Mouse (Mus musculus) CH12F3 (cell line): ENCODE results near the gene Kif6.

Source experiments
- in situ Hi-C: fragments of 300-500 bp; cut with MboI; formaldehyde crosslinking; loops from 2 replicates; pipeline ENCODE4 v1.14.3; 2020; ENCODE audit warnings: low sequenced_read_pairs

Gene Kif6

DNA sequence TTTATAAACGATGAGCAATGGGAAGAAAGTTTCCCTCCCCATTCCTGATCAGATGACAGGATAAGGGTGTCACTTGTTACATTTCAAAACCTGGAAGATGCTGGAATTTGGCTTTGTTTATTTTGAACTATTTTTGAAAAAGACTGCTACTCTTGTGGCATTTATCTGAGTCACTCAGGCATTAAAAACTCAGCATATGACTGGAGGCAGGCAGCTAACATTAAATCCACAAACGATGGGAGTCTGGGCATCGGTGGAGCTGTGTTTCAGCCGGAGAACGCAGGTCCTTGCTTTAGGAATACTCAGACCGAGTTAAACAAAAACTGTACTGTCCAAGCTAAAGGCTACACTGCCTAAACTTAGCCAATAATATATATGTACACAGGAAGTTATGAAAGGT, 46.7 kb downstream of the Kif6 start:
- in situ Hi-C loops = no loop called here

DNA sequence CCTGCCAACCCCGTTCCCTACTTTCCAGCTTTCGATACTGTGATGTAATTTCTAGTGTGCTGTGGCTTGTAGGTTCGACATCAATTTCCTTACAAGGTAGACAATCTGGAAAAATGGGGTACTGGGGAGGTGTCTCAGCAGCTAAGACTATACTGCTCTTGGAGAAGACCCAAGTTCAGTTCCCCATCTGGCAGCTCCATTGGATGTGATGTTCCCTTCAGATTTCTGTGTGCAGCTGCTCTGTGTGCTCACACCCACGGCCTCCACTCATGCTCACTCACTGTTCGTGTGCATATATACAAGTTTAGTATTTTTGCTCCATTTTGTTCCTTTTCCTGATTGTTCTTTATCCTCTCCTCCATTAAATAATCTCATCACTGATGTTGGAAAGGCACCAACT, 51.8 kb downstream of the Kif6 start:
- in situ Hi-C loops = no loop called here

DNA sequence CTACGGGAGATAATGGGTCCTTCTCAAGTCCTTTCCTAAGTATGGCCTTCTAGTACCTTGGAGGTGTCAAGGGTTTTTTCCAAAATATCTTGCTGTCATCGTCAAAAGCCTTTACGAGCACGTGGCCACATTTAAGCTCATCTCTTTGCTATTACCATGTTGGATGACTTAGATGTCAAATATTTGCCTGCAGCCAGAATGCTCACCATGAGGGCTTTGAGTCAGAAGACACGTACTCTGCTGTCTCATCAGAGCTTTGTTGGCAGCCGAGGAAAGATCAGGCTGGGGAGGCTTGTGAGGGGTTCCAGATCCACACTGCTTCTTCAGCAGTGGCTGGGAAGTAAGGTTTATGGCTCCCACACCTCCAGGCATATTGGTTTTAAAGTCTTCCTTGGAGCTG, 53.4 kb downstream of the Kif6 start:
- in situ Hi-C loops = no loop called here

DNA sequence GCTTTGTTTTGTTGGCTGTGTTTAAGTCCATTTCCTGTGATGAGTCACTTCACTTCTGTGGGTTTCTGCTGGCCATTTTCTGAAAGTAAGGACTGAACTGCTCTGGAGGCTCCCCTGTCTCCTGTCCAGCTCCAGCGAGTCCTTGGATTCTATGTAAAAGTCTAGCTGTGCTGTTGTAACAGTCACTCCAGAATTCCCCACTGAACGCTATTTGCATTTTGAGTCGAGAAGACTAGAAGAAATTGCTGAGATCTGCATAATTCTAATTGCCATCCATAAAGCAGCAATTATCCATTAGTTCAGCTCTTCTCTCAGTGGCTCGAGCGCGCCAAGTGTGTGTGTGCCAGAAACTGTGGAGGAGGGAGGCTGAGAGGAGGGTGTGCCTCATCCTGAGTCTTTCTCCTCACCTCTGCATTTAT, 57.0 kb downstream of the Kif6 start:
- in situ Hi-C loops = no loop called here

DNA sequence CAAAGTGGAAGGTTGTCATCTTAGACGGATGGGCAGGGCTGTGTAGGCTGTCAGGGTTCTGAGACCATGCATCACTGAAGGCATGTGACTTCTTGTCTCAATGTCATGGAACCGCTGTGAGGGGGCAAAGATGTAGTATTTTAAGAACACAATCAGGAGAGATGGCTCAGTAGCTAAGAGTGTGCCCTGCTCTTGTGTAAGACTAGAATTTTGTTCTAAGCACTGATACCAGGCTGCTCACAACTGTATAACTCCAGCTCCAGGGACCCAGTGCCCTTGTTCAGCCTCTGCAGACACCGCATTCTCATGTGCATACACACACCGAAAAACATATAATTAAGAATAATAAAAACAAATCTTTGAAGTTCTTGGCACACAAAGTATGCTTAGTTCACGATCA, 57.5 kb downstream of the Kif6 start:
- in situ Hi-C loops = no loop called here

DNA sequence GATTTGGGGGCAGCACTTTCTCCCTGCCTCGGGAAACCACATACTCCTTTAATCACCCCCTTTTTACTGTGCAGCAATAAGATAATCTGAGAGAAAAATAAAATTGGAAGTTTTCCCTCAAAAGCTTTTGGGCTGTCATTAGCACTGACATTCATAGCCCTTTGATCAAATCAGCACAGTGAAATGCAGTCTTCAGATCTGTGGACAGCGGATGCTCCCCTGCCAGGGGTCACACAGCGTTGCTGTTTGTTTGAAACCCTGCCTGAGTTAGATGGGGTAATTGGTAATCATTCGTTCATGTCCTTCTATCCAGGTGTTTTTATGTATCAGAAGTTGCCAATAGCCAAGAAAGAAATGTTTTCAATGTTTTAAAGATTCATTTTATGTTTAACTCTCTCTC, 60.7 kb downstream of the Kif6 start:
- in situ Hi-C loops = no loop called here

DNA sequence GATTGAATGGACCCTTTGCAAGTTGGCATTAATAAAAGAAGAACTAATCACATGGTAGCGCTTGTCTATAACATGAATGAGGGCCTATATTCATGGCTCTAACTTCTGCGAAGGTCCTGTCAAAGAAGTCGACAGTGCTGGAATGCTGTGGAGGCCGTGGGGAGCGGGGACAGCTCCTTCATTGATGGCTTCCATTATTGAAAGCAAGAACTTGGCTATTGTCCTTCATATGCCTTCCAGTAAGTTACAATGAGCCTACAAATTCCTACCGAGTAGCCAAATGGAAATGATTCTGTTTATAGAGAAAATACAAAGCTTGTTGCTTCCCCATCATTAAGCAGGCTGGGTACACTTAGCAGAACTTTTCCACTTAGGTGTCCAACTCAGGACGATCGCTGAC, 66.5 kb downstream of the Kif6 start:
- in situ Hi-C loops = no loop called here

DNA sequence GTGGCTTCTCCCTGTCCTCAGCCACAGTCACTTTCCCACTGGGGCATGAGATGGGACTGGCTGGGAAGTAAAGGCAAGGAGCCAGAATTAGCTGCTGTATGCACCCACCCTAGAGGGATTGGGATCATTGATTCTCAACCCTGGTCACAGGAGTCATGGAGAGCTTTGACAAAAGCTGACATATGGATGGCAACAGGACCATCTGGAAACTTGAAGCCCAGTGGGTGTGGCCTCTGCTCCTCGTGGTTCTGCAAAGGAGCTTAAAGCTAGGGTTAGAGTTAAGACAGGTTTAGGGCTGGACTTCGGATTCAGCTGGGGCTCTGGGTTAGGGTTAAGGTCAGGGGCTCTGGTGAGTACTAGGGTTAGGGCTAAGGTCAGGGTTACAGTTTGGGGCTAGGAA, 69.2 kb downstream of the Kif6 start:
- in situ Hi-C loops = no loop called here

DNA sequence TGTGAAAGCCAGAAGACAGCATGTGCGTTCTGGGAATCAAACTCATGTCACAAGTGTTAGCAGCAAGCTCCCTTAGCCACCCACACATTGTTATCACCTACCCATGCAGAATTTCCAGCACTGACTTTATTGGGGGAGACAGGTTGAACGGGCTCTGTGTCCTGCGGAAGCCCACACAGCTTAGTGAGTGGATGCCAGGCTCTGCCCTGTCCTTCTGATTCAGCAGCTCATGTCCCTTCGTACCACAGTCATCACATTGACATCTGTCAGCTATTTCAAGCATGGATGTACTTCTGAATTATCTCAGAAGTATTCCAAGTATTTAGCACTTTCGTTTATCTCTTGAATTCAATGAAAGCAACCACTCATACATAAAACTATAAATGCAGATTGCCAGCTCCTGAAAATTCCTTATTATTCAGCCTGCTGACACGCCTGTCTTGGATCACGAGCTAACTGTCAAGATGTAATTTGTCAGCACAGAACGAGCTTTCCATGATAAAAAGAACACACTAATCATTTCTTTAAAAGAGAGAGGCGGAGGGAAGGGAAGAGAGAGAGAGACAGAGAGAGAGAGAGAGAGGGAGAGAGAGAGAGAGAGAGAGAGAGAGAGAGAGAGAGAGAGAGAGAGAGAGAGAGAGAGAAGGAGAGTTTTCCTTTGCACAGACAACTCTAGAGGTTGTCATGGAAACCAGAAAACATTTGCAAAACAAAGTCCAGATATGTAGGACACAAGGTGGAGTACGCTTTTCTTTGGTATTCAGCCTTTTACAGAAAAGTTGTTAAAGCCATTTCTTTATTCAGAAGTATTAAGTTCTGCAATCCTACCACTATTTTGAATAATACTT, 75.9 kb downstream of the Kif6 start:
- in situ Hi-C loops = no loop called here

DNA sequence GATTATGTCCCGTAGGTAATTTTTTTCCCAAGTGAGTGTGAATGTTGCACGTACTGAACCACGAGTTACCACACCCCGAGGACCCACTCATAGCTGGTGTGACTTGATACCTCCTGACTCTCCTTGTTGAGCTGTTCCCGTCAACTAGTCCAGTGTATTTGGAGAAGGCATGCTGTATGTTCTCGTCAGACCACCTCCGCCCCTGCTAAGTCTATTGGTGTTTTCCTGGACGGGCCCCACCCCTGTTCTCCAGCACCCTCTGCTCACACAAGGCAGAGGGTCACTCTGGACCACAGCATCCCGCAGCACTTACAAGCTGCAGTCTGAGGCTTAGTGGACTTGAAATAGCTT, 76.5 kb downstream of the Kif6 start:
- in situ Hi-C loops = no loop called here

DNA sequence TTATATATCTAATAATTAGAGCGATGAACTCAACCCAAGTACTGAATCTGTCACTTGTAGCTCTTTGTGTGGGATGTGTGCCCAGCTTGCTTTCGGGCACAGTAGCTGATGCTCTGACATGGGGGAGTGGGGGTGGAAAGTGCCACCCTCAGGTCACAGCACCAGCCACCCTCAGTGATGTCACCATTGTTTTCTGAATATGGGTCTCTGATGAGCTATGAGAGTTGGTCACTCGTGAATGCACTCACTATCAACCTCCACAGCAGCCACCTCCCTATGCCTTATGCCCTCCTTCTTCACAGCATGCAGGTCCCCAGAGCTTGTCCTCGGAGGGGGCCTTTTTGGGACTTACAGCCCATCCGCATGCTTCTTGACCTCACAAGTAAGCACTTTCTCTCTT, 78.3 kb downstream of the Kif6 start:
- in situ Hi-C loops = no loop called here

DNA sequence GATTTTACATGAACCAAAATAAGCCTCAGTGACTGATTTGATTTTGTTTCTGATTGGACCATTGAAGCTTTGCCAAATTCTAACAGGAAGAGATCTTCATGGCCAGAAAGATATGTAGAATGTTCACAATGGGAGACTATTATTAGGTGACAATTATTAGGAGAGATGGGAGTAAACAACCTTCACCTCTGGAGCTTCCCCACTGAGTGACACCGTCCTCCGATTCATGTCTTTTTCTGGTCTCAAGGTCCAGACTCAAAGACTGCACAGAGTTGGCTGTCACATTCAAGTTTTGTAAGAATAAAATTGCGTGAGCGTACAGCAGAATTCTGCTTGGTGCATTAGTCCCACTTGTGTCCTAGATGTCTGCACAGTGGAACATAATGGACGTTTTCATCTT, 82.3 kb downstream of the Kif6 start:
- in situ Hi-C loops = no loop called here

DNA sequence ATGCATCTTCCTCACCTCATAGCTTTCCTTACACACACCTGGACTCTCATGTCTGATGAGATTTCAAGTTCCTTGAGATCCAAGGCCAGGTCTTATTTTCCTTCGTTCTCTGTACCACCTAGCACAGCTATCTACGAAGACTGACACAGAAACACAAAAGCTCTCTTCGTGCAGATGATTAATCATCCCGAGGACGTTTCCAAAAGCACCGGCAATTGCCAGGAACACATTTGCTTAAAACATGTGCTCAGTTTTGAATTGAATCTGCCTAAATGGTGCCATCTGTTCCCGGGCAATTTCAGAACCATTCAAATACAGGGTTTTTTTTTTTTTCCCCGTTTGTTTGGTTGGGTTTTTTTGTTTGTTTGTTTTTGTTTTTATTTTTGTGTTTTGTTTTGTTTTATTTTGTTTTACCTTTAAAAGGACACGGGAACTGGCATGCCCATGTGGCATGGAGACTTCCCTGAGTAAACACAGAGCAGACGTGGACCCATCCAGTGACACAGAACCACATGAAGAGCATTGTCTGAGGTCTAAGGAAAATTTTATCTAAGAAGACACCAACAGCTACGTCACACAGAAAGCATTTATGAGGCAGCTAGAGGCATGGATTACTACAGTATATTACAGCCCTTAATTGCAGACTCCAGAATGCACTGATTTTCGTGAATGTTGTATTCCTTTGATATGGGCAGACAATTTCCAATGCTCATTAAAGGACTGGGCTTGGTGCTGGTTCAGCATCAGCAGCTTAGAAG, 88.7 kb downstream of the Kif6 start:
- in situ Hi-C loops = no loop called here

DNA sequence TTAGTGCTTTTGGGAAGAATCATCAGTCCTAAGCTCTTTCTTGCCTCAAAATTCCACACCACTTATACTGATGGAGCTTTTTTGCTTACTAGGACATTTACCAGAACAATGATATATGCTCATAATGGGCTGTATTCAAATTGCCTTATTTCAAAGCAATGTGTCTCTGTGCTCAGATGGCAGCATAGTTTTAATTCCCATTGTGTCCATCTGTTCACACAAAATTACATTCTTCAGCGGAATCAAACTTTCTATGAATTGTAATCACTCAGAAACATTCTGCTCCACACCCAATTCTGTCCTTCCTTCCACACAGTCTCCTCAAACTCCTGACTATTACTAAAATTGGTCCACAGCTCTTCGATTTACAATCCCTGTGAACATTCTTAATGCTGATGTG, 94.3 kb downstream of the Kif6 start:
- in situ Hi-C loops = no loop called here

DNA sequence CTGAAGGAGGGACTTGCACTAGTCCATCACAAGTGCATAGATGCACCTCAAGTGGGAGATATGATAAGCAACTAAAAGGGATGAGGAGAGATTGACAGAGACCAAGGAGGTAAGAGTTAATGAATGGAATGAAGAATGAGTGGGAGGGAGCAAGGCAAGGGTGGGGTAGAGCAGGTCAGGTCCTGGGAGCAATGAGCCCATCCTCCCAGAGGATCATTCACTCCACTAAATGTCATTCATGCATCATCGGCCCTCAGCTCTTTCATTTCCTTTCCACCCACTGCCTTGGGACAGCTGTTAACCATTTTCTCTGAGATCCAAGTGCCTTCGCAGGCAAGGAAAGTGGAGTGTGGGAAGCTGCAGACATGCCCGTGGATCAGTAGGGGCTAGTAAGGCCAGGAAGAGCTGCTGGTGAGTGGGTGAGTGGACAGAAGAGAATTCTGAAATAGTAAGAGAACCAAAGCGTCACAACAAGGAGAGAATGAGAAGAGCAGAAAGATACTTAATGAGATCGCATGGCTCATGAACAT, 95.2 kb downstream of the Kif6 start:
- in situ Hi-C loops = no loop called here

DNA sequence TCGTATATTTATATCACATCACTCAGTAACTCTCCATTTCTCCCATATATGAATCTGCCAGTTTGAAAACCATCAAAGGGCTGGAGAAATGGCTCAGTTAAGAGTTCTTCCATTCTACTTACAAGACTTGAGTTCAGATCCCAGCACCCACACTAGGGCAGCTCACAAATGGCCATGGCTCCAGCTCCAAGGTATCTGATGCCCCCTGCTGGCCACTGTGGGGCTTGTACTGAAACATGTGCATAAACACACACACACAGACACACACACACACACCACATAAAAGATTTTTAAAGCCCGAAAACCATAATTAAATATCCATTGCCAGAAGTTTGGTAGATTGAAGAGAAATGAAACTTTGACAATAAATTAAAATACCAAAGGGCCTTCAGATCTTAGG, 111.3 kb downstream of the Kif6 start:
- in situ Hi-C loops = no loop called here

DNA sequence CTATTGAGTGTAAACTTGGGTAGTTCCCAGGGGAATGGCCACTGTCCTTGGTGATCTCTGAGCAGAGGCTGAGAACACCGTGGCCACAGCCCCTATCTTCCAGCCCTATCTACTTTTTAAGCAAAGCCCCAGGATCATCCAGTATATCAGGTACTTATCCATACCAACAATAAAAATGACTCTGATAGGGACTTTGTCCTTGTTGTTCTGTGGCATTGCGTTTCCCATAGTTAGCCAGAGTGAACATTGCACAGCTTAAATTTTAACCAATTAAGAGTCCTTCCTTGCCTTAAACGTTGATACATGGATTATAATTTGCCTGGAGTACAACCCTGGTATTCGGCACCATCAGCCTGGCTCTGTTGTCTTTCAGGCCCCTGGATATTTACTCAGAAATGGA, 112.0 kb downstream of the Kif6 start:
- in situ Hi-C loops = no loop called here

DNA sequence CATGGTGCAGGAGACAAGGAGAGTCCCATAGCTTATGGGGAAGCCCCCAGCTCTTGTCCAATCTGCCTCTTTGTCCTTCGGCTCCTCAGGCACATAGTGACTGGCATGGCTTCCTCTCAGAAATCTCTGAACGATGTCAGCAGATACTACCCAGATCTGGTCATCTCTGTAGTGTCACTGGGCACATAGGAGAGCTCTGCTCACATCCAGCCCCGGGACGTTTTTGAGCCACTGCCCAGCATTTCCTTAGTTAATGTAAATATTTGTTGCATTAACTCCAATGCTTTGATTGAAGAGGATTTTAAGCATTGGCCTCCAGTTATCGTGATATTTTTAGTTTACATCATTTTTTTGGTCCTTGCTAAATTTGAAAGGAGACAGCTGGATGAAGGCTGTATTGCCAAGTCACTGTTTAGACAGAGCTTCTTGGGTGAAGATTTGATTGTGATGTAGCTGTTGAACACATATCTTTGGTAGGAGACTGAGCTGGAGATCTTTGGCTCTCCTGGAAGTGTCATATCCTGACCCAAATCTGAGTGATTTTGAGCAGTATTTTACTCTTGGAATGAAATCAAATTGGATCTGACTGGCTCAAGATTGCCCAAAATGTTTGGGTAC, 112.6 kb downstream of the Kif6 start:
- in situ Hi-C loops = no loop called here

DNA sequence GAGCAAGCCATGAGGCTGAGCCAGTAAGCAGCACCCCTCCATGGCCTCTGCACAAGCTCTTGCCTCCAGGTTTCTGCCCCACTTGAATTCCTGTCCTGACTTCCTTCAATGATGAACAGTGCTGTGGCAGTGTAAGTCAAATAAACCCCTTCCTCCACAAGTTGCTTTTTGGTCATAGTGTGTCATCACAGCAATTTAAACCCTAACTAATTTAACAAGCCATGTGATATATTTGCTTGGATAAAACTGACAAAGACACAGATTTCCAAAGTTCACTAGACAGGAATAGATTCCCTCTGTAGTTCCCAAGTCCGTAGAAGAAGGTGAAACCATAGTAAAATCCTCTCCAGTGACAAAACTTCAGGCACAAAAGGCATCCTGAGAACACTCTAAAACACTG, 114.9 kb downstream of the Kif6 start:
- in situ Hi-C loops = no loop called here

DNA sequence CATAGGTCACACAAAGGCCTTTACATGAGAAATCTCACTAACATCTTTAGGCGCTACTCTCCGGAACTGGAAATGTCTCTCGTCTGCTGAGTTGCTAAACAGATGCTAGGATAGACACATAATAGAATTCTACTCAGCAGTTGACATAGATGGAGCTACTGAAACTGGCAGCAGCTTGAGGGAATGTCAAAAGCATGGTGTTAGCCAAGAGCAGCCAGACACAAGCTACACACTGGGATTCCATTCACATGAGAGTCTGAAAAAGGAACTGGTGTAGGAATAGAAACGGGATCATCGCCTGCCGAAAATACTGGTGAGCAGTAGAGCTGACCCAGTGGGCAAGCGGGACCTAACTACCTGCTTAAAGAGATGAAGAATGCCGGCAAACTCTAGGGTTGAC, 117.8 kb downstream of the Kif6 start:
- in situ Hi-C loops = no loop called here

DNA sequence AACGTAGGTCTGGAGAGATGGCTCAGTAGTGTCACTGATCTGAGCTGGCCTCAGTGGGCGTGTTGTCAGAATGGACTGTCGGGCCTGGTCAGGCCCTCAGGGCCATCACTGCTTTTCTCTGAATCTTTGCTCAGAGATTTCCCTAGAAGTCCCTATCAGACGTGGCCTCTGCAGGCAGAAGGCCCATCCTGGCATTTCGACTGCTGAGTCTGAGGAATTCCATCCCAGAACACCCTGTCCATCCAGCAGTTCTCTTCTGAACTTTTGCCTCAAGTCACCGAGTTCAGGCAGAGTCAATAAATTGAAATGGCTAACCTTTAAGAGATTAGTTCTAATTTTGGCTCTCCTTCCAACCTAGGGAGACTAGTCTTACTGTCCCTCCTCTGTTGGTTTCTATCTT, 119.1 kb downstream of the Kif6 start:
- in situ Hi-C loops = no loop called here

DNA sequence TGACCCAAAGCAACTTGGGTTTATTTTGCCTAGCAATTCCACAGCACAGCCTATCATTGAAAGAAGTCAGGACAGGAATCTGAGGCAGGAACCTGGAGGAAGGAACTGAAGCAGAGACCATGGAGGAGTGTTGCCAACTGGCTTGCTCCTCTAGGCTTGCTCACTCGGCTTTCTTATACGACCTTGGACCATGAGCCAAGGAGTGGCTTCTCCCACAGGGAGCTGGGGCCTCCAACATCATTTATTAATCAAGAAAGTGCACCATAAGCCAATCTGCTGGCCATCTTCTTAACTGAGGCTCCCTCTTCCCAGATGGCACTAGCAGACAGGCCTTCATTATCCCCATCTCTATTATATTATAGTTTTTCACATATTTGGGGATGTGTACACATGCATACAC, 119.8 kb downstream of the Kif6 start:
- in situ Hi-C loops = no loop called here
